Mouse (Mus musculus) urinary bladder, adult 18-20 months (tissue): ENCODE measurements around the gene St3gal6.

Experiments used
- DNase-seq, 2 experiments: peaks; one replicate each; pipeline ENCODE4 v3.0.0; 2022; ENCODE audit warnings: low spot score in 2 of 2, mixed read lengths in 2 of 2

St3gal6 gene

DNA sequence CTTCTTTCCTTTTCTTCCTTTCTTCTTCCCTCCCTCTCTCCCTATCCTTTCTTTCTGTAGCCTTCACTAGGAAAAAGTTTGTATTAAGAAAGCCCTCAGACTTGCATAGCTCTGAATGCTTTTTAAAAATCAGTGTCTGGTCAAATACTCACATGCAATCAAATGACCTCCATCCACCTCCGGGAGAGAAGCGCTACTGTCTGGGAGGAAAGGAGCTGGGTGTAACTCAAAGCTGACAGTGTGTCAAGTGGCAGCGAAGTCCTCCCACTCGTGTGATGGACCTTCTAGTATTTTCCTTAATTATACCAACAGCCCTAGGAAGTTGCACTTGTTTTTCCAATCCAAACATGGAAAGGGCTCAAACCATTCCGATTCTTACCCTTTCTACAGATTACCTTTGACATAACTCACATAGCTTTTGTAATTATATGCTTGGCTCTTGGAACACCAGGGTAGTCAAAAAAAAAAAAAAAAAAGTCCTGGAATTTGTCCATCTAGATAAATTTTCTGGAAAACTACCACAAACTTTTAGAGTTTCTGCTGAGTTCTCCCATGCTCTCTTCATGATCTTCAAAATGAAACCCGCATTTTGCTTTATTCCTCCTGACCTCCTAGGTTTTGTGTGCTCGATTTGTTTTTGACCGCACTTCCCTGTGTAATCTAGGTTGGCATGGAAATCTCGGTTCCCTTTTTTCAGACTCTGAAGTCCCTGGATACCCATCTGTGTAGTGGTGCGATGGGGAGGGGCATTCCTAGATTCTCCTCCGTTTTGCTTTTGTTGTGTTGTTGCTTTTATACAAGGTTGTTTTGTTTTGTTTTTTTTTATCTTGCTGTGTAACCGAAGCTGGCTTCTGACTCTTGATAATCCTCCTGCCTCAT lies at the start of gene St3gal6:
Gene St3gal6 (minus strand): TSS at position 272 of the 879 bp plus-strand sequence.
- DNase-seq = no peak

GRCm38 (mm10) chr16:58570694-58571264 lies 46.7 kb upstream of the St3gal6 start:
- DNase-seq = no peak

DNA sequence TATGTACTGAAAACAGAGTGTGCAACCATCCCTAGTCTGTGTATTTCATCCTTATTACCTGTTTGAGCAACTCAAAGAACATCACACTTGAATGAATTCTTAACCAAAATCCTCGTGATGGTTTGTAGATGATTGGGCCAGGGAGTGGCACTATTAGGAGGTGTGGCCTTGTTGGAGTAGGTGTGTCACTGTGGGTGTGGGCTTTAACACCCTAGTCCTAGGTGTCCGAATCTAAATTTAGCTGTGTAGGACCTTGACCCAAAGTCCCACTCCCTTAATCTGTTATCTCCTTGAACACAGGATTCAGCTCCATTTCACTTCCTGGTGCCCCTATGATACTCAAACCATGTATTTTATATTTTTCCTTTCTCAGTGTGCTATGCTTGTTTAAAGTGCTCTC lies 37.2 kb upstream of the St3gal6 start:
- DNase-seq = no peak

DNA sequence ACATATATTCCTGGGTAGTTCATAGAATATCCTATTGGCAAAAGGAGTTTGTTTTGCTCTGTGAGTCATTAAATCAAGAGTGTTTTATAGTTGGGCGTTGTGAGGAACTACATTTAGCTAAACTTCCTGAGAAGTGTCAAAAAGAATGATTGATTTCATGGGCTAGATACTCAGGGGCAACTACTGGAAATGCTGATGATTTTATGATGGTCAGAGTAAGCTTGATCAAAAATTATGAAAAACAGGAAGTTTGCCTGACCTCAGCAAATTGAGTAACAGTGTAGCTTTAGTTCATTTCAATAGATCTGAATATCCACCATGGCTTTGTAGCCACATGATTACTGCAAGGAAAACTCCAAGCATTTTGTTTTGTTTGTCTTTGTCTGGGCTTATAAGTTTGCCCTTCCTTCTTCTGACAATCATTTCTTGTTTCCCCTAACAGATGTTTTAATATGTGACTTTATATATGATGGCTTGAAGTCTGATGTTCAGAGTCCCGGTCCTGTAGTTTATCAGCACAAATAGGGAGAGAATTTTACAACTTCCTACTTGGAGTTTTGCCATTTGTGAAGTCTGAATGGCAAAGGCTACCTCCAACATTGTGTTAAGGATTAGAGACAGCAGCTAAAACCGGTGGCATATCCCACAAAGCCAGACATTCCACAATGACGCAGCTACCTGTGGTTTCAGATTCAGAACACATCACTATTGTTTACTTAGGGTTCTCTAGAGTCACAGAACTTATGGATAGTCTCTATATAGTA lies 32.2 kb upstream of the St3gal6 start:
- DNase-seq = no peak

GRCm38 (mm10) chr16:58554673-58555072 lies 30.6 kb upstream of the St3gal6 start:
- DNase-seq = no peak

DNA sequence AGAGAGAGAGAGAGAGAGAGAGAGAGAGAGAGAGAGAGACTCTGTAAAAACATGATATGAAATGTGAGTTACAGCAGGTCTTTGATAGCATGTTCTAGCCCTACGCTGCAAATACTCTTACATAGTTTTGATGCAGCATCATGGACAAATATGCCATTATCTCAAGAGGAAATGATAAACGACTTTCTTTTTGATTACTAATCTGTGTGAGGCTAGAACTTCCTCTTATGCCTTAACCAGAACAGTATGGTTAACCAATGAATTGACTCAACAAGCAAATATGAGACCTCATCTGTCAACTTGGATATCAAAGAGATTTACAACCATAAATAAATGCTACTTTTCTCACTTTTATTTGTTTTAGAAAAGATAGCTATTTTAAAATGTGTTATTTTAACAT lies 24.0 kb upstream of the St3gal6 start:
- no peak for DNase-seq

- no peak for DNase-seq
These were observed 22.1 kb upstream of the St3gal6 start for GRCm38 (mm10) chr16:58546128-58546527.

- no peak for DNase-seq
These were observed 15.4 kb upstream of the St3gal6 start for GRCm38 (mm10) chr16:58539490-58539889.

DNA sequence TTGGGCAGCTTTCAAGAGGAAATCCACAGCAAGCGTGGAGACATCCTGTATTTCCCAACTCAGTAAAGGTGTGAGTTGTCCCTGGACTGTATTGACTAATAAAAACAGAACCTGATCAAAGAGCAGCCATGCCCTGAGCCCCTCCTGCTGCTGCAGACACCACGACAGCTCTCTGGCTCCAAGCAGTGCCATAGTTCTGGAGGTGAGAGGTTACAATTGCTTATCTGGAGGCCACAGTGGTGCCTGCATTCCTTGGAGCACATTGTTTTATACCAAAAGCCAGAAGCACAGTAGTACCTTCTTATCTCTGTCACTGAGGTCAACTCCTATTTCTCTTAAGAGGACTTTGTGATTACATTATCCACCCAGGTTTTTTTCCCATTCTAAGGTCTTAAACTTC lies 15.0 kb upstream of the St3gal6 start:
- no peak for DNase-seq

GRCm38 (mm10) chr16:58536076-58536475 lies 12.0 kb upstream of the St3gal6 start:
- no peak for DNase-seq

GRCm38 (mm10) chr16:58535236-58535635 lies 11.2 kb upstream of the St3gal6 start:
- no peak for DNase-seq

DNA sequence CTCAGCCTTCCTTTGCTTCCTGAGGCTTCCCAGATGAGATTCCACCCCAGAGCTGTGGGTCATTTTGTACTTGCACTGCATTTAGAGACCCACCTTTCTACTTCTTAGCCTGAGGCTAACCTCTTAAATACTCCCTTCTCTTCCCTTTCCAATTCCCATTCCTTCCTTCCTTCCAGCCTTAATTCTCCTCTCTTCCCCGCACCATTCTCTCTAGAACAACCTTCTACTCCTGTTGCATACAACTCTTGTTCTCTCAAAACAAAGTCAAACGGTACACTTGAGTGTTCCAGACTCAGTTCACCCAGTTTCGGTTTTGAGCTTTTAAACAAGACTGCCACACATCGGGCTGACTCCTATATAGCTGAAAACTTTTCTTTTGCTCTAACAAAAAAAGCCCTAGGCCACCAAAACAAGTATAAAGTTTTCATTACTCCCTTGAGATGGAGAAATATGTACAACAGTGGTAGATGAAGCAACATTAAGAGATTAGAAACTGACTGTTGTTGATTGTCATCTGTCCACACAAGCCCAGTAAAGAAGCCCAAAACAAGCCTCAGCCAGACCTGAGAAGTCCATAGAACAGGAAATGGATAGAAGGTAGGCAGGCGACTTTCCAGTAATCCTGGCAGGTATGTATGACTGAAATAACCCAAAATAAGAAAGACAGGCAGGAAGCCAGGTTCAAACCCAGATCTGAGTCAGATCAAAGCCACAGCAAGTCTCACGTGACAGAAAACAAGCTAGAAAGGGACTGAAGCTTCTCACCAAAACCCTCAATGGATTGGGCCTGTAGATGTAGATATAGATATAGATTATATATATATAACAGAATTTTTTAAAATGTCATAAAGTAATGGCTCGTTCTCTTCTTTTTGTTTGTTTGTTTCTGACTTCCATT lies 10.5 kb upstream of the St3gal6 start:
- DNase-seq = no peak

- DNase-seq = no peak
These were observed 9.7 kb upstream of the St3gal6 start for GRCm38 (mm10) chr16:58533742-58534141.

DNA sequence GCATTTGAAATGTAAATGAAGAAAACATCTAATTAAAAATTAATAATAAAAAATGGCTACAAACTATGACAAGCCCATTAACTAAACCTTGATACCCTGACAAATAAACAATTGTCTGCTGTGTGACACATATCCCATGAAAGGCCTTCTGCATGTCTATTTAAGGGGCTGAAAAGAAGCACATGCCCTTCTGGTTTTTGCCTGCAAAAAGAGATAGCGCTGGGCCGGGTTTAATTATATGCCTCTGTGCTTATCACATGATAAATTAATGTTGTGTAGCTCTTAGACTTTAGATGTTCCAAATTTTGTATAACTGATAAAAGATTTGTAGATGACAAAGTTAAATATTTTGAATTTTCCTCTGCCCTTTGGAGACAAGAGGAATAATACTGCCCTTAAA lies 9.2 kb upstream of the St3gal6 start:
- DNase-seq = no peak

- DNase-seq = no peak
These were observed 8.5 kb upstream of the St3gal6 start for GRCm38 (mm10) chr16:58532511-58532910.

GRCm38 (mm10) chr16:58527817-58528216 lies 3.8 kb upstream of the St3gal6 start:
- DNase-seq = no peak

GRCm38 (mm10) chr16:58526729-58527128 lies 2.7 kb upstream of the St3gal6 start:
- DNase-seq = no peak

GRCm38 (mm10) chr16:58525832-58526231 lies 1.8 kb upstream of the St3gal6 start:
- no peak for DNase-seq

DNA sequence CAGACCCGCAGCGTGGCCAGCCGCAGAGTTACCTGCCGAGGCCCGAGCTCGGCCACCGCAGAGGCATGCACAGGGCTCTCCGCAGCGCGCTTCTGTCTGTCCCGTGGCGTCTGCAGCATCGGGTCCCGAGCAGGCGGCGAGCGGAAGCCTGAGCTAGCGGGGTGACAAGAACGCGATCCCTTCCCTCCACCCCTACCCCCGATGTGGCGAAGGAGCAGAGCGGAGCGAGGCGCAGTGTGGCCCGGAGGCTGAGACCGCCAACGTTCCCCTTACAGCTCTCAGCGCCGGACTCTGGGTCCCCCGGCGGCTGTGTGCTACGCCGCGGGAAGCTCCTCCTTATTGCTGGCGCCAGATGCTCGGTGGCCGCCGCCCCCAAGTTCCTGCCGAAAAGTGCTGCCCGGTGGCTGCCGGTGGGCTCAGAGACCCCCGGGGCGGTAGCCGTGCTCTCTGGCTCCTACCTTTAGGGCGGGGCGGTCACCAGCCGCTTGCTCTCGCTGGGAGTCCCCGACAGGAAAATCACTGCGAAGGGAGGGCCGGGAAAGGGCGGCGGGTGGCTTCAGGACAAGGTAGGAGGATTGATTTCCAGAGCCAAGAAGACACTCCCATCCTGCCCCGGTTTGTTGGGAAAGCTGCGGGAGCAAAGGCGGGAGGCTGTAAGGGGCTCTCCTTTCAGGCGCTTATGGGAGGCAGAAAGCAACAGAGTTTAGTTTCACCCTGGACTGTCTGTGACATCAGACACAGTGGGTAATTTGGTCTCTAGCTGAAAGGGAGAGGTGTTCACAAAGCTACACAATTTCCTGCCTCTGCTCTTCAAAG lies 791 bp downstream of the St3gal6 start:
- peak; percentile 39 to 52 for DNase-seq

DNA sequence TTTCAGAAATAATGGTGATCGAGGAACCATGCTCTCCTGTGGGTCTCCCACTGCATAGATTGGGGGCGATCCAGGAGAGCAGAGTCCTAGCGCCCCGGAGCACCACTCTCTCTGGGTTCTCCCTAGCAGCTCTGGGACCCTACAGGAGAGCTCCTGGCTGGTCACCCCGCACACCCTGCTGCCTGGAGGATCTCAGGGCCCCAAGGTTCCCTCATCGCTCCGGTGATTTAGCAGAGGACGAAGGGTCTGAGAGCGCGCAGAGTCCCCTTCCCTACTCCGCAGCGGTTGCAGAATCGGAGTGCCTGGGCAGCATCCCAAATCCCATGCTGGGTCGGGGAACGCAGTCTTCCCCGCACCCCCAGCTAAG lies 1.4 kb downstream of the St3gal6 start:
- no peak for DNase-seq

GRCm38 (mm10) chr16:58521900-58522299 lies 2.1 kb downstream of the St3gal6 start:
- no peak for DNase-seq
